Mouse (Mus musculus): ENCODE data around the gene Spon1. TPM values are rescaled to one million over a fixed set of nuclear protein-coding genes. Genes with fewer than 3 reads are reported as not detected.

Spon1 gene
- polyA plus RNA-seq, 1 experiment from 2014 or later = 39.6 TPM

DNA sequence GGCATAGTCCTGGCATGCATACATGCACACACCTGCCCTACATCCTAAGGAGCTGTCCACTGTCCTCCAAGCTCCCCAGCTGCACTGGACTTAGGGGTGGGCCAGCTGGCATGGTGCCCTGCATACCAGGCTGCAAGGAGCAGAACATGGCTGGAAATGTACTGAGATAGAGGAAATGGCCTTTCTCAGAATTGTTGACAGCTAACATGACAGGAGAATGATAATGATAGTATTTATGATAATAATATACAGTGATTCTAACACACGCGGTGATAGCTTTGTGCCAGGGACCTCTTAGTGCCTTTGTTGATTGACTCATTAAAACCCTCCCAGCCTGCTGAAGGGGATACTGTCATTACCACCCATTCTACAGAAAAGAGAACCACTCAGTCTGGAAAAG, 54.4 kb downstream of the Spon1 start:
- WGBS = 71% methylated on average over 2 of the region's 2 CpGs
- H3K27ac ChIP-seq (replicated peaks; ENCODE audit: low read depth, low read length) = no peak overlapping the region

DNA sequence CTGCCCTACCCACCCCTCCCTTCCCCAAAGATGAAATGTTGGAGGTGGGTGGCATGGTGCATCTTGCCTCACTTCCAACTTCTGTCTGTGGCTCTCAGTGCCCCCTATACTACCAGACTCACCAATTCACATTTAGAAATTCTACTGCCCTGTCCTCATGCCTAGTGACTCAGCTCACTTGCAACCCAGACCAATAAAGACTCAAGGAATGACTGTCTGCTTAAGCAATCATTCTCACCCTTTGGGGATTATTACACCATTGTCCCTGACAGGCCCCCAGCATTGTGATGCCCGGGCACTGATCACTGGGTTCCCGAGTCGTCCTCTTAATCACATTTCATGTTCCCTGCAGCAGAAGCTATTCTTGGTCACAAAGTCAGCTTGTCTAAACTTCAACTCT, 57.2 kb downstream of the Spon1 start:
- Histone ChIP-seq H3K9ac (replicated peaks; ENCODE audit: low read length) (no peak overlapping the region), H3K9me3 (ENCODE audit: control insufficient read depth, low read length) (no peaks in the 10 kb centered on the region), H3K4me1 (ENCODE audit: control insufficient read depth, insufficient read depth, low read length) (peaks cover 14% of the 10 kb centered on the region), H3K4me2 (ENCODE audit: low read length) (no peak overlapping the region), H3K27ac (replicated peaks; ENCODE audit: low read depth, low read length) (no peak overlapping the region), H3K4me3 (replicated peaks; ENCODE audit: low read depth, low read length) (no peak overlapping the region), H3K36me3 (ENCODE audit: control insufficient read depth, insufficient read depth, low read length) (no peaks in the 10 kb centered on the region), H3K27me3 (ENCODE audit: control insufficient read depth, insufficient read depth, low read length) (0 out of 2 replicates have a peak, but pooled peaks cover 4% of the 10 kb centered on the region)
- WGBS = 20% methylated on average over 3 of the region's 3 CpGs
- DNase-seq (no peak), ATAC-seq (ENCODE audit: low FRiP score, low TSS enrichment) (no peak)

More for the DNA sequence above, 54.4 kb downstream of the Spon1 start:
- Histone ChIP-seq H3K4me3 (replicated peaks; ENCODE audit: low read depth, low read length) (no peak overlapping the region), H3K9ac (replicated peaks; ENCODE audit: low read length) (no peak overlapping the region), H3K36me3 (ENCODE audit: control insufficient read depth, insufficient read depth, low read length) (no peaks in the 10 kb centered on the region), H3K9me3 (ENCODE audit: control insufficient read depth, low read length) (no peaks in the 10 kb centered on the region), H3K27me3 (ENCODE audit: control insufficient read depth, insufficient read depth, low read length) (0 out of 2 replicates have a peak, but pooled peaks cover 3% of the 10 kb centered on the region), H3K4me1 (ENCODE audit: control insufficient read depth, insufficient read depth, low read length) (peaks cover 7% of the 10 kb centered on the region; the same call in 1 of the 2 replicates), H3K4me2 (ENCODE audit: low read length) (no peak overlapping the region)
- DNase-seq = no peak
- ATAC-seq (ENCODE audit: low FRiP score, low TSS enrichment) = no peak

DNA sequence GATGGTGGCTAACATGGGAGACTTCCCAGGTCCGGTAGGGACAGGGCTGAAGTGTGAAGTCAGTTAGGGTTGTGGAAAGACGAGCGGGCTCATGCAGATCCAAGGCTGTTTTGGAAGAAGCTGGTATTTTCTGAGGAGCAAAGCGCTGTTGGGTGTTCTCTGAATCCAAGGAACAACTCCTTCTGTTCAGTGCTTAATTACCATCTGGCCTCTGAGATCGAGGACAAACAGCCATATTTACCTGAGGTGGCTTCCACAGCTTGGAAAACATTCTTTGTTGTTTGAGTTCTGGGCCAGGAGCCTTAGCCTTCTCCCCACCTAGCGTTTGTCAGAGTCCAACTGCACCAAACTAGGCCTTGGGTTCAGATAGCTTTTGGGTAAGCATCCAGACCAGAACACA, 58.9 kb downstream of the Spon1 start:
- Histone ChIP-seq H3K36me3 (ENCODE audit: control insufficient read depth, insufficient read depth, low read length) (no peaks in the 10 kb centered on the region), H3K27ac (replicated peaks; ENCODE audit: low read depth, low read length) (no peak overlapping the region), H3K9ac (replicated peaks; ENCODE audit: low read length) (no peak overlapping the region), H3K27me3 (ENCODE audit: control insufficient read depth, insufficient read depth, low read length) (0 out of 2 replicates have a peak, but pooled peaks cover 4% of the 10 kb centered on the region), H3K9me3 (ENCODE audit: control insufficient read depth, low read length) (no peaks in the 10 kb centered on the region), H3K4me1 (ENCODE audit: control insufficient read depth, insufficient read depth, low read length) (peaks cover 14% of the 10 kb centered on the region), H3K4me2 (ENCODE audit: low read length) (no peak overlapping the region), H3K4me3 (replicated peaks; ENCODE audit: low read depth, low read length) (no peak overlapping the region)
- no peak for DNase-seq
- WGBS = 94% methylated on average over 6 of the region's 6 CpGs
- ATAC-seq (ENCODE audit: low FRiP score, low TSS enrichment) = no peak

DNA sequence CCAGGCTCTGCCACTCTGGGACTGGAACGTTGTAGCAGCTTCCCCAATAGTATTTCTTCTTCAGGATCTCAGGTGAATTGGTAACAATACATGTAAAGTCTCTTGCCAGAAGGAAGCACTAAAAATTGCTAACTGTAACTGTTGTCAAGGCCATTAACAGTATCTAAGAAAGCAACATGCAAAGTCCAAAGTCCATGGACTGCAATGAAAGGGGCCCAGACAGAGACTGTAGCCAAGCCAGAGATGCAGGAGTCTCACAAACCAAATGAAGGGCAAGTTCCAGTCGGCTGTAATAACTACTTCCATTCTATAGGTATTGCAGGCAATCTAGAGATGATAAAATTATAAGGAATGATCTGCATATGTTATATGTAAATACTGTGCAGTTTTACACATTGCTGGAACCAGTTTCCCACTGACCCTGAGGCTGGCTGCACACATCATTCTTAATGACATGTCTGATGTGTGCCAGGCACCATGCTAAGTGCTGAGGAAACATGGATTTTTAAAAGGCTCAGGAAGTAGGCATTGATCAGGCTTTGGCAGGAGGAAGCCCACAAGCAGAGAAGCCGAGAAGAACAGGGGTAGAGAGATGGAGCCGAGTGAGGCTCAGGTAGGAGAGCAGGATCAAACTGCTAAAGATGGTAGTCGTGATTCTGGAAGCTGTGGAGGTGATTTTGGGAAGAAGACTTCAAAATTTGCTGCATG, 59.9 kb downstream of the Spon1 start:
- Histone ChIP-seq H3K9ac (replicated peaks; ENCODE audit: low read length) (no peak overlapping the region), H3K4me3 (replicated peaks; ENCODE audit: low read depth, low read length) (no peak overlapping the region), H3K9me3 (ENCODE audit: control insufficient read depth, low read length) (no peaks in the 10 kb centered on the region), H3K36me3 (ENCODE audit: control insufficient read depth, insufficient read depth, low read length) (no peaks in the 10 kb centered on the region), H3K27me3 (ENCODE audit: control insufficient read depth, insufficient read depth, low read length) (0 out of 2 replicates have a peak, but pooled peaks cover 4% of the 10 kb centered on the region), H3K4me1 (ENCODE audit: control insufficient read depth, insufficient read depth, low read length) (peaks cover 14% of the 10 kb centered on the region), H3K4me2 (ENCODE audit: low read length) (no peak overlapping the region), H3K27ac (replicated peaks; ENCODE audit: low read depth, low read length) (no peak overlapping the region)
- ATAC-seq (ENCODE audit: low FRiP score, low TSS enrichment) (no peak), DNase-seq (no peak)
- 43% methylated on average over 5 of the region's 5 CpGs for WGBS

DNA sequence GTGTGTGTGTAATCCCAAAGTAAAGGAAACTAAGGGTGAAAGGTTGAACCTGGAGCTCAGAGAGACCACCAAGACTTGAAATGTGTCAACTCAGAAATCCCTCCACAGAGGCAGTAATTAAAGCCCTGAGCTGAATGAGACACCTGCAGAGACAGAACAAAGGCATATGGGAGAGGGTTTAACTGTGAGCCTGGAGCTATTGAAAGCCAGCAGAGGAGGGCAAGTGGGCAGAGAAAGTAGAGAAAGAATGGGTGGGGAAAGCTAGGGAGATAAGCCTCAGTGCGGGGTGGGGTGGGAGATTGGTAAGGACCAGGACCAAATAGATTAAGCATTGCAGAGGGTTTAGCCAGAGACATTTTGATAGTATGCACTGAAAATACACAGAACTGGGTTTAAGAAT, 60.7 kb downstream of the Spon1 start:
- Histone ChIP-seq H3K27ac (replicated peaks; ENCODE audit: low read depth, low read length) (no peak overlapping the region), H3K4me2 (ENCODE audit: low read length) (no peak overlapping the region), H3K9ac (replicated peaks; ENCODE audit: low read length) (no peak overlapping the region), H3K36me3 (ENCODE audit: control insufficient read depth, insufficient read depth, low read length) (no peaks in the 10 kb centered on the region), H3K4me1 (ENCODE audit: control insufficient read depth, insufficient read depth, low read length) (peaks cover 14% of the 10 kb centered on the region), H3K4me3 (replicated peaks; ENCODE audit: low read depth, low read length) (no peak overlapping the region), H3K27me3 (ENCODE audit: control insufficient read depth, insufficient read depth, low read length) (0 out of 2 replicates have a peak, but pooled peaks cover 4% of the 10 kb centered on the region), H3K9me3 (ENCODE audit: control insufficient read depth, low read length) (no peaks in the 10 kb centered on the region)
- DNase-seq = peak; percentile 29
- WGBS = 9% methylated on average over 1 of the region's 1 CpGs
- no peak for ATAC-seq (ENCODE audit: low FRiP score, low TSS enrichment)

DNA sequence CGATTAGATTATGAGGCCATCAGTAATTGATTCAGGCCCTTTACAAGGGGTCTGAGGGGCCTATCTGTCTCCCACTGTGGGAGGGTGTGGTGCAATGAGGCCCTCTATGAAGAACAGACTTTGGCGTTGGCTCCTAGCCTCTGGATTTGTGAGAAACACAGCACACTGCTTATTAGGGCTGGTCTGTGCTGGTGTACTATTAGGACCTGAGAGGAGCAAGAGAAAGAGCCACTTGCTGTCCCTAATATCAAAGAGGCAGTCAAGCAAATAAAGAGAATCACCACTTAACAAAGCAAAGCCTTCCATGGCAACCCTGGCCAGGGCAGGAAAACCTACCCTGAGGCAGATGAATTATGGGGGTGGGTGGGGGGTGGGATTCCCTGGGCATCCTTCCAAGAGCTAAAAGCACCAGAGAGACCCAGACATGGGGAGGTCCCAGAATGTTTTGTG, 62.3 kb downstream of the Spon1 start:
- H3K4me2 ChIP-seq (ENCODE audit: low read length) = no peak overlapping the region
- ATAC-seq (ENCODE audit: low FRiP score, low TSS enrichment) (0 out of 2 replicates have a peak, but pooled peaks have one; percentile 43), DNase-seq (peak; percentile 45)
- H3K4me1 ChIP-seq (ENCODE audit: control insufficient read depth, insufficient read depth, low read length) = peaks cover 14% of the 10 kb centered on the region
- H3K27ac ChIP-seq (replicated peaks; ENCODE audit: low read depth, low read length) = no peak overlapping the region
- H3K27me3 ChIP-seq (ENCODE audit: control insufficient read depth, insufficient read depth, low read length) = 0 out of 2 replicates have a peak, but pooled peaks cover 4% of the 10 kb centered on the region
- H3K4me3 ChIP-seq (replicated peaks; ENCODE audit: low read depth, low read length) = no peak overlapping the region
- no peaks in the 10 kb centered on the region for H3K36me3 ChIP-seq (ENCODE audit: control insufficient read depth, insufficient read depth, low read length)
- H3K9me3 ChIP-seq (ENCODE audit: control insufficient read depth, low read length) = no peaks in the 10 kb centered on the region
- no peak overlapping the region for H3K9ac ChIP-seq (replicated peaks; ENCODE audit: low read length)
- WGBS = 2% methylated on average over 2 of the region's 2 CpGs

DNA sequence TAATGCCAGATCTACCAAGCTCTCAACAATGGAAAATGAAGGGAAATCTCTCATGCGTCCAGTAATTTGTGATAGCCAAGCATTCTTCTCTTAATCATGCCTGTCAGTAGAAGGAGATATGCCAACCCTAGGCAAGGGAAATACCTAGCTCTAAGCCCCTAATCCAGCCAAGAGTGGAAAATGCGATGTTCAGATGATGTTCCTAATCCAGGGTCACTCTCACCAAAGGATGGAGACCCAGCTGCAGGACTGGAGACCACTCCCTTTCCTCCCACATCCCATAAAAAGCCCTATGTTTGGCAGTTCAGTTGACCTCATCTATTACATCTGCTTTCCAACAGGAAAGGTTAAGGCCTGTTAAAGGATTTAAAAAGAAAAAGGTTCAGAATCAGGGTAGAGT, 62.8 kb downstream of the Spon1 start:
- H3K27me3 ChIP-seq (ENCODE audit: control insufficient read depth, insufficient read depth, low read length) = 0 out of 2 replicates have a peak, but pooled peaks cover 4% of the 10 kb centered on the region
- 34% methylated on average over 2 of the region's 2 CpGs for WGBS
- H3K9me3 ChIP-seq (ENCODE audit: control insufficient read depth, low read length) = no peaks in the 10 kb centered on the region
- H3K27ac ChIP-seq (replicated peaks; ENCODE audit: low read depth, low read length) = no peak overlapping the region
- DNase-seq = no peak
- H3K36me3 ChIP-seq (ENCODE audit: control insufficient read depth, insufficient read depth, low read length) = no peaks in the 10 kb centered on the region
- no peak overlapping the region for H3K4me2 ChIP-seq (ENCODE audit: low read length)
- ATAC-seq (ENCODE audit: low FRiP score, low TSS enrichment) = no peak
- H3K4me3 ChIP-seq (replicated peaks; ENCODE audit: low read depth, low read length) = no peak overlapping the region
- peaks cover 14% of the 10 kb centered on the region for H3K4me1 ChIP-seq (ENCODE audit: control insufficient read depth, insufficient read depth, low read length)
- H3K9ac ChIP-seq (replicated peaks; ENCODE audit: low read length) = no peak overlapping the region

DNA sequence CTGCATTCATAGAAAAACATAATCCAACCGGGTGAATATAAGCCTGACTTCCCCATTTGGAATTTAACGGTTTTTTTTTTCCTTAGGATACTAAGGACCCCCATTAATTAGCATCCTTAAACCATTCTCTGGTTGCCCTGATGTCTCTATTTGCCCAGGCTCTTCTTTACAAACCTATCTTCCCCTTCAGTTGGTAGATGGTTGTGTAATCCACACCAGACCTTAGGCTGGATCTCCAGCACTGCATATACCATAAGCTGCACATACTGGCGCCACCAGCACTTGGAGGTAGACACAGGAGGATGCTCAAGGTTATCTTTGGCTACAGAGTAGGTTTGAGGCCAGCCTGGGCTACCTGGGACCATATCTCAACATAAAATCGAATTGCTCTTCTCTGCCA, 71.4 kb downstream of the Spon1 start:
- H3K36me3 ChIP-seq (ENCODE audit: control insufficient read depth, insufficient read depth, low read length) = no peaks in the 10 kb centered on the region
- no peak overlapping the region for H3K4me3 ChIP-seq (replicated peaks; ENCODE audit: low read depth, low read length)
- no peak overlapping the region for H3K27ac ChIP-seq (replicated peaks; ENCODE audit: low read depth, low read length)
- H3K4me1 ChIP-seq (ENCODE audit: control insufficient read depth, insufficient read depth, low read length) = no peaks in the 10 kb centered on the region
- no peaks in the 10 kb centered on the region for H3K27me3 ChIP-seq (ENCODE audit: control insufficient read depth, insufficient read depth, low read length)
- no peak for DNase-seq
- no peak overlapping the region for H3K9ac ChIP-seq (replicated peaks; ENCODE audit: low read length)
- WGBS = 86% methylated on average over 4 of the region's 4 CpGs
- no peak for ATAC-seq (ENCODE audit: low FRiP score, low TSS enrichment)
- no peak overlapping the region for H3K4me2 ChIP-seq (ENCODE audit: low read length)
- no peaks in the 10 kb centered on the region for H3K9me3 ChIP-seq (ENCODE audit: control insufficient read depth, low read length)

DNA sequence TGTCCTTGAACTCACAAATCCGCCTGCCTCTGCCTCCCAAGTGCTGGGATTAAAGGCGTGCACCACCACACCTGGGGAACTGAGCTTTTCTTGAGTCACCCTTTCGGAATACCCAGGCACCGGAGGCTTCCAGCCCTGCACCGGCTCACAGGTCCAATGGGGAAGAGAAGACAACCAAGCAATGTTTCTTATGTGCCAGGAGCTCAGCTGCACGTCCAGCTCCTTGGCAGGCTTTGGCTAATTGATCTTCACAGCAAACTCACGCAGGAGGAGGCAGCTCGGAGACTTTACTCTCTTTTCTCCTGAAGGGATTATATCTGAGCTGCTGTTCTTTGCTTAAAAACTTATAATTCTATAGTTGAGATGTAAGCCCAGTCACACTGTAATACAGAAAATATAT, 73.6 kb downstream of the Spon1 start:
- no peaks in the 10 kb centered on the region for H3K36me3 ChIP-seq (ENCODE audit: control insufficient read depth, insufficient read depth, low read length)
- H3K27ac ChIP-seq (replicated peaks; ENCODE audit: low read depth, low read length) = no peak overlapping the region
- H3K27me3 ChIP-seq (ENCODE audit: control insufficient read depth, insufficient read depth, low read length) = no peaks in the 10 kb centered on the region
- 85% methylated on average over 8 of the region's 8 CpGs for WGBS
- H3K4me1 ChIP-seq (ENCODE audit: control insufficient read depth, insufficient read depth, low read length) = no peaks in the 10 kb centered on the region
- no peak overlapping the region for H3K4me3 ChIP-seq (replicated peaks; ENCODE audit: low read depth, low read length)
- no peak overlapping the region for H3K9ac ChIP-seq (replicated peaks; ENCODE audit: low read length)
- ATAC-seq (ENCODE audit: low FRiP score, low TSS enrichment) = no peak
- H3K9me3 ChIP-seq (ENCODE audit: control insufficient read depth, low read length) = no peaks in the 10 kb centered on the region
- no peak for DNase-seq
- no peak overlapping the region for H3K4me2 ChIP-seq (ENCODE audit: low read length)
